Mouse (Mus musculus) adrenal gland, adult 2 months (tissue): ENCODE results near the gene Mgrn1. TPM values are rescaled to one million over a fixed set of nuclear protein-coding genes. Genes with fewer than 3 reads are reported as not detected.

ENCODE experiments used
- DNase-seq: peaks from one replicate; pipeline ENCODE4 v3.0.0; 2021
- long read RNA-seq: library from polyadenylated mRNA; stranded (forward); transcript quantifications from one replicate; pipeline ENCODE4 v2.0.0, GENCODE M21; 2021
- polyA plus RNA-seq: library from polyadenylated mRNA; depleted of rRNA; stranded (reverse); fragments of >200 nt; gene quantifications from 2 replicates; pipeline ENCODE4 v1.2.3, GENCODE M21; 2012; rRNA removed
- total RNA-seq, 2 experiments: library from RNA; stranded (reverse); gene quantifications; 2 replicates each; pipeline ENCODE4 v1.2.3; 2021

Mgrn1 gene
- total RNA-seq (10 to 100 TPM; 79.3 to 87.4 TPM), polyA plus RNA-seq (134 and 157 TPM in 2 replicates)
- long read RNA-seq, transcript Mgrn1-202 (17 exons, 3,138 nt) = minor isoform, 21 of 105 reads
- long read RNA-seq, transcript Mgrn1-201 (16 exons, 3,095 nt) = major isoform, 25 of 105 reads
- long read RNA-seq, partial matches to known transcripts = 9 of 105 reads
- long read RNA-seq, other reads (novel, unspliced or antisense) = 49 of 105 reads

- DNase-seq = peak; percentile 91
Measured at GRCm38 (mm10) chr16:4885760-4886689, at the start of gene Mgrn1. Gene Mgrn1, plus strand, starts transcription at chr16:4886249.

- DNase-seq = peak; percentile 30
Measured at GRCm38 (mm10) chr16:4837631-4838030, 48.4 kb upstream of the Mgrn1 start.

- DNase-seq = no peak
Measured at GRCm38 (mm10) chr16:4839552-4839951, 46.5 kb upstream of the Mgrn1 start.

GRCm38 (mm10) chr16:4840231-4840630, 45.8 kb upstream of the Mgrn1 start:
- no peak for DNase-seq

- DNase-seq = no peak
Measured at GRCm38 (mm10) chr16:4847041-4847440, 39.0 kb upstream of the Mgrn1 start.

- peak; percentile 66 for DNase-seq
Measured at GRCm38 (mm10) chr16:4848090-4848489, 38.0 kb upstream of the Mgrn1 start.

GRCm38 (mm10) chr16:4850361-4850760, 35.7 kb upstream of the Mgrn1 start:
- peak; percentile 75 for DNase-seq

GRCm38 (mm10) chr16:4850938-4851628, 35.0 kb upstream of the Mgrn1 start:
- no peak for DNase-seq

GRCm38 (mm10) chr16:4855046-4855650, 30.9 kb upstream of the Mgrn1 start:
- peak; percentile 42 for DNase-seq

GRCm38 (mm10) chr16:4861392-4861791, 24.7 kb upstream of the Mgrn1 start:
- no peak for DNase-seq

- peak; percentile 88 for DNase-seq
Measured at GRCm38 (mm10) chr16:4862863-4863483, 23.1 kb upstream of the Mgrn1 start.

GRCm38 (mm10) chr16:4863742-4864141, 22.3 kb upstream of the Mgrn1 start:
- DNase-seq = no peak

- DNase-seq = no peak
Measured at GRCm38 (mm10) chr16:4866101-4866695, 19.9 kb upstream of the Mgrn1 start.

GRCm38 (mm10) chr16:4870490-4870889, 15.6 kb upstream of the Mgrn1 start:
- DNase-seq = no peak

GRCm38 (mm10) chr16:4871926-4872325, 14.1 kb upstream of the Mgrn1 start:
- no peak for DNase-seq

GRCm38 (mm10) chr16:4875198-4876032, 10.6 kb upstream of the Mgrn1 start:
- no peak for DNase-seq

GRCm38 (mm10) chr16:4876033-4876680, 9.9 kb upstream of the Mgrn1 start:
- peak; percentile 72 for DNase-seq

- no peak for DNase-seq
Measured at GRCm38 (mm10) chr16:4877195-4877594, 8.9 kb upstream of the Mgrn1 start.

GRCm38 (mm10) chr16:4877701-4878100, 8.3 kb upstream of the Mgrn1 start:
- no peak for DNase-seq
